22 mouse cellular contexts compared by ENCODE assay signal in the genomic region with DNA sequence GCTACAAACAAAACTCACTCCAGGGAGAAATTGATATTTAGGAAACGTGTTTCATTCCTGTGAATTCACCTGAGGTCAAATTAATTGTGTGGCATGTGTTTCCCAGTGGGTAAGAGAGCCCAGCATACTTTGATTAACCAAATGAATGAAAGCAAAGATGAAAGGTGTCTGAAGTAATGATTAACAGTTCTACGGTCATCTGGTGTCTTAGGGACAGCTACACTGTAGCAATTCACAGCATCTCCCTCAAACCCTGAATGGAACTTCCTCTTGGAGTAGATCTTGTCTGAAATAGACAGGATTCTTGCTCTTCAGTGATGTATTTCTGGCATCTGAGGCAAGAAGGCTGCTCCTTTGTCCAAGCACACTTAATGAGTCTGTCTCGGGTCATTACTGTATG. TPM values are rescaled to one million over a fixed set of nuclear protein-coding genes. Genes with fewer than 3 reads are reported as not detected.
"Had no signal": no experiment of that assay in that cellular context is flagged by ENCODE, and none has a peak within 500 bp of the region (broad histone marks: within the 10 kb centered on the region; RNA-seq: fewer than 3 reads in every experiment).

No protein-coding gene starts in this region.

- H3K9ac ChIP-seq: lung, embryonic 15.5 days; midbrain, embryonic 13.5 days; midbrain, embryonic 15.5 days; neural tube, embryonic 12.5 days; stomach, embryonic 15.5 days had no signal

- H3K9me3 ChIP-seq: lung, embryonic 15.5 days; midbrain, embryonic 13.5 days; midbrain, embryonic 15.5 days; stomach, embryonic 15.5 days had no signal

- H3K4me2 ChIP-seq: lung, embryonic 15.5 days; midbrain, embryonic 11.5 days; midbrain, embryonic 13.5 days; midbrain, embryonic 15.5 days; neural tube, embryonic 12.5 days; stomach, embryonic 15.5 days had no signal

- ATAC-seq: lung, postnatal 0 days; midbrain, embryonic 13.5 days; midbrain, embryonic 15.5 days had no signal

- H3K27me3 ChIP-seq: lung, embryonic 15.5 days; midbrain, embryonic 13.5 days; midbrain, embryonic 15.5 days; neural tube, embryonic 12.5 days; stomach, embryonic 15.5 days had no signal

- H3K36me3 ChIP-seq: lung, embryonic 15.5 days; midbrain, embryonic 13.5 days; midbrain, embryonic 15.5 days; neural tube, embryonic 12.5 days; stomach, embryonic 15.5 days had no signal

- DNase-seq: lung, adult 2 months; lung, postnatal 14 days; lung, postnatal 36 days; right cerebral cortex, postnatal 14 days; thymus, adult 2 months; thymus, postnatal 25 days; thymus, postnatal 4 days had no signal

- H3K4me3 ChIP-seq: lung, embryonic 15.5 days; megakaryocyte, embryonic 14.5 days; midbrain, embryonic 13.5 days; midbrain, embryonic 15.5 days; neural tube, embryonic 12.5 days; stomach, embryonic 15.5 days had no signal

- H3K27ac ChIP-seq: lung, embryonic 15.5 days; macrophage; midbrain, embryonic 13.5 days; midbrain, embryonic 15.5 days; neural tube, embryonic 12.5 days; stomach, embryonic 15.5 days; stomach, postnatal 0 days had no signal

- H3K4me1 ChIP-seq: lung, embryonic 15.5 days; megakaryocyte, embryonic 14.5 days; midbrain, embryonic 15.5 days; neural tube, embryonic 12.5 days; stomach, embryonic 15.5 days had no signal

RNA-seq across cellular contexts. Expression of gene Izumo1r, which starts 42.2 kb away (rescaled TPM):
- total RNA-seq: megakaryocyte progenitor cell, adult 5-6 weeks; midbrain, postnatal 0 days; monocyte, adult 5-6 weeks had no signal
- polyA plus RNA-seq: macrophage; midbrain, embryonic 11.5 days; midbrain, embryonic 13.5 days; midbrain, embryonic 15.5 days; midbrain, postnatal 0 days; neural tube, embryonic 12.5 days; neural tube, embryonic 14.5 days; stomach, embryonic 15.5 days; stomach, postnatal 0 days; testis, adult 2 months had no signal
